Mouse (Mus musculus) embryo, embryonic 11 days (tissue): Measurements from ENCODE around the gene Mfsd2a.
A peak's percentile ranks its signal among the peaks of the same experiment; 100 is the strongest.
"Not testable (repeated sequence)": the region's sequence is repeated elsewhere in the genome, so short reads cannot be mapped to it uniquely, and the experiment has no call there.

ENCODE experiments used
- DNase-seq: peaks from one replicate; pipeline ENCODE4 v3.0.0-alpha.2; 2015

Mfsd2a gene

GRCm38 (mm10) chr4:122961100-122961567, at the start of gene Mfsd2a:
Gene Mfsd2a (minus strand): TSS chr4:122961188.
- peak; percentile 91 for DNase-seq

GRCm38 (mm10) chr4:123005054-123005966, 44.3 kb upstream of the Mfsd2a start:
- DNase-seq: peak; percentile 59

DNA sequence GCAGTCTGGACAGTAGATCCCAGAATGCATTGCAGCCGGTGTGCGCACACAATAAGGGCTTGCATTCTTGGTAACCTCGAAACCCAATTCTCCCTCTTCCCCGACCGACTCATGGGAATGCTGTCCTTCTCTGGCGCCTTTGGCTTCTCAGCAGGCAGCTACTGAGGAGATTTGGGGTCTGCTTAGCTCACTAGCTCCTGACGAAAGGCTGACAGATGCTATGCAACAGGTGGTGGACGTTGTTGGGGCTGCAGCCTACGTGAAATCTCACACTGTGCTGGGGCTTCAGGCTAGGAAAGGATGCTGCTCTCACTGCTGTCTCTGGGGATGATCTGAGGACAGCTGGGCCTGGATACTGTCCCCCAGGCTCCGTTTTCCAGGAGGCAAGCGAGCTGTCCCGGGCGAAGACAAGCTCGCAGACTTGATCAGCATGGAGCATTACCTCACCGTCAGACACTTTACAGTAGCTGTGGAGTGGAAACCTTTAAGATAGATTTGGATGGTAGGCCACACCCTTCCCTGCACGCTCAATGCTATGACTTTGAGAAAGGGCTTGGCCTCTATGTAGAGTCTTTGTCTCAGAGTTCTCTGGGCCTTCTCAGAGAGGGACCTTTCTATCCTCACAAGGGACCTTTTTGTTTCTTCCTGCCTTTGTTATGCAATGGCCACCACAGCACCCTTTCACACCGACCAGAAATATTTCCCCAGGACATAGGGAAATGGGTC, 39.8 kb upstream of the Mfsd2a start:
- no peak for DNase-seq

- no peak for DNase-seq
These were observed 39.1 kb upstream of the Mfsd2a start for GRCm38 (mm10) chr4:123000130-123000529.

DNA sequence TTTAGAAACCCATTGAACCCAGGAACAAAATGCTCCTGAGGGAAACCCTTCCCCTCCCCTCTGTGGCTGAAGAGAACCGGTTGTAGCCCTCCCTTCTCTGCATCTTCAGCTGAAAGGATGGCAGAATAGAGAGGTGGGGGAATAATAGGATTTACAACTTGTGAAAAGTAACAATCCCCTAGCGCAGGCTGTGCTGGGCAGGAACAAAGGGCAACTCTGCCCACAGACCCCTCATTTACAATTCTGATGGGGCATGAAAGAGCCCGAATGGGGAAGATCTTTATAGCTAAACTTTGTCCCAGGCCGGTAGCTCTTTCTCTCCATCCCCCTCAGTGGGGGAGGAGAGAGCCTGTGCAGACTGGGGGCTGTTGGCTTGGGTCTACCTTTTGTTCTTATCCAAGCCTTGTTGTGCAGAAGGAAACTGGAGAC, 38.3 kb upstream of the Mfsd2a start:
- peak; percentile 79 for DNase-seq

- DNase-seq: peak; percentile 91
These were observed 37.7 kb upstream of the Mfsd2a start for GRCm38 (mm10) chr4:122998537-122999262.

- DNase-seq: peak; percentile 86
These were observed 35.8 kb upstream of the Mfsd2a start for GRCm38 (mm10) chr4:122996618-122997381.

- DNase-seq: no peak
These were observed 35.2 kb upstream of the Mfsd2a start for GRCm38 (mm10) chr4:122996221-122996617.

GRCm38 (mm10) chr4:122995404-122996220, 34.6 kb upstream of the Mfsd2a start, which contains the start of gene Mycl:
Gene Mycl (plus strand): TSS chr4:122995652.
- peak; percentile 96 for DNase-seq

GRCm38 (mm10) chr4:122992276-122992675, 31.3 kb upstream of the Mfsd2a start:
- DNase-seq: no peak

DNA sequence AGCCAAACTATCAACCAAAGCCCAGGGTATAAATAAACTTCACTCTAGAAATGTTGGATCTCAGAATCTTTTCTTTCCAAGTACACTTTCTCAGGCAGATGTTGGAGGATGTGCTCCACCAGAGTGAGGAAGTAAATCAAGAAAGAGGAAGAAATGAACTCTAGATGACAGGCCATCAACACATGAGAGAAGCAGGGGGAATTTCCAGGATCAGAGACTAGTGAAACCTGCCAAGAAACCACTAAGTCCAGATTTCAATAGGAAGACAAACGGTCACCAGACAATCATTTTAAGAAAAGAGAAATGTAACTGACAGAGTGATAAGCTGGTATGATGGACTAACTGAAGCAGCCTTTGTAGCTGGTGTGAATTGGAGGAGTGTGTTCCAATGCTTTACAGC, 30.2 kb upstream of the Mfsd2a start:
- no peak for DNase-seq

DNA sequence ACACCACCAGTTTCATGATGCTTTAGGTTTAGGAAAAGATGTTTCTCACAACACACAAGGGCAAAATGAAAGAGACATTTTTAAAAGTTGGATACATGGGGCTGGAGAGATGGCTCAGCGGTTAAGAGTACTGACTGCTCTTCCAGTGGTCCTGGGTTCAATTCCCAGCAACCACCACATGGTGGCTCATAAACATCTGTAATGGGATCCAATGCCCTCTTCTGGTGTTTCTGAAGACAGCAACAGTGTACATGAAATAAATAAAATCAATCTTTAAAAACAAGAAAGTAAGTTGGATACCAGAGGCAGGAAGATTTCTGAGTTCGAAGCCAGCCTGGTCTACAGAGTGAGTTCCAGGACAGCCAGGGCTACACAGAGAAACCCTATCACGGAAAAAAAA, 27.0 kb upstream of the Mfsd2a start:
- not testable (repeated sequence) for DNase-seq

DNA sequence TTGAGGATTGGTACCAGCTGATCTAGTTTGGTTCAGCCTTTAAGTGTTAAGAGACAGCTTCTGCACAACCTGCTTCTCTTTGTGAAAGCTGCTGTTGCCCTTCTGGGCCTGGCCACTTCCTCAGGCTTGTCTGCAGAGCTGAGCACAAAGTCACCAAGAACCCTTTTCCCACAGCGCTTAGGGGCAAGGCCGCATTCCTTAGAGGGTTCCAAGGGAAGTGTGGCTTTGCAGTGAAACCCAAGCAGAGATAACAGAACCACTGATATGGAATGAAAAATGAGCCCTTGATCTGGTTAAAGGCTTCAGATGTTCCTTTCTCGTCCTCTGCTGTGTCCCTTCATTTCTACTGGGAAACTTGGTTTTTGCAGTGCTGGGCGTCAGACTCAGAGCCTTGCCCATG, 26.4 kb upstream of the Mfsd2a start:
- DNase-seq: no peak

- peak; percentile 79 for DNase-seq
These were observed 24.1 kb upstream of the Mfsd2a start for GRCm38 (mm10) chr4:122985110-122985509.

DNA sequence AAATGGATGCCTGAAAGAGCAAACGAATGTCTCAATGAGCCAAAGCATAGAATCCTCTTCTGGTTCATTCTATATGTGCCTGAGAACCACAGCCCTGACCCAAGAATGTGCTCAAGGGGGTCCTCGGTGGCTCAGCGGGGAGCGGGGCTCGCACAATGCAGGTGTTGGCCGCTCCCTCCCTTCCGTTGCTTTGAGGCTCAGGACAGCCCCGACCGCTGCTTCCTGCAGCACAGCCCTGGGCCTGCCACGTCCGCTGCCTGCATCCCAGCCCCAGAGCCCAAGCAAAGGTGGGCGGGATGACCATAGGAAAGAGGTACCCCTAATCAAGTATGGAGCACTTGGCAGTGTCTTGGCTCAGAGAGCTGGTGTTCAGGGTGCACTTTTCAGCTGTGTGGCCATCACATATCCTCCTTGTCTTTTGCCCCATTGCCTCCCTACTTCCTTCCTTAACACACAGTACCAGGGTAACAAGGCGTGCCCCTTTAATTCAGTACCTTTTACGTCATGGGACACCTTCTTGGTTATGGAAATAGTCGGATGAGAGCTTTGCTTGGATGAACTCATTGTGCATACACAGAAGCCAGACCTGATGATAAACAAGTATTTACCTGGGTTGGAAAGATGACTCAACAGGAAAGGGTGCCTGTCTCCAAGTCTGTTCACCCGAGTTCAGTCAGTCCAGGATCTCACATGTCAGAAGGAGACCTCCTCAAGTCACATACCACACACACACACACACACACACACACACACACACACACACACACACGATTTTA, 22.7 kb upstream of the Mfsd2a start:
- DNase-seq: peak; percentile 19

DNA sequence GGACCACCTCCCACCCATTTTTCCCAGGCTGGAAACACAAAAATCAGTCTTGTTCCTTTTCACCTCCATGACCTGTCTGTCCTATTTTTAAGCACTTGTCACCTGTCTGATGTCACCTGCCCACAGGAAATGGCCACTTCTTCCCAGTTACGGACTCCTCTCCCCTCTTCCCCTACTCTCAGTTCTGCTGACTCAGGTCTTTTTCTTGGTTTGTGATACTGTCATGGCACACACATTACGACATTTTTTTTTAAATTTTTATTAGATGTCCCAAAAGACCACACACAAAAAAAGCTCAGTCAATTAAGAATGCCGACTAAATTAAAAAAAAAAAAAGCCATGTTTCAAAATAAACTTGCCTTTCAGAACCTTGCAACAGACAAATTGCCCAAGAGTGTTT, 21.5 kb upstream of the Mfsd2a start:
- DNase-seq: no peak

DNA sequence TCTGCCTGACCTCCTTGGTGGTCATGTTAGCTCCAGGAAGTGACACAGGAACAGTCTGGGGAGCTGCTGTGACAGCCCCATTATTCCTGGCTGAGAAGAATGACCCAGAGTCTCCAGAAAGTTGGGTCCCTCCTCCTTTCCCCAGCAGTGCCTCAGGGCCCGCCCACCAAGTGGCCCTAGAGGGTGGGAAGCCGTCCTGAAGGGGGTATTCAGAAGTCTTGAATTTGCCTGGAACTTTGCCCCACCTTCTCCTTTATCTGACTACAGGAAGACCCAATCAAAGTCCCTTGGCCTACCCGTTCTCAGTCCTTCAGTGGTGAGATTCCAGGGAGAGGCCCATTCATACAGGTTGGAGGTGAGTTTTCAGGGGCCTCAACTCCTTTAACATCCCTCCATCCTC, 20.9 kb upstream of the Mfsd2a start:
- no peak for DNase-seq

GRCm38 (mm10) chr4:122981238-122981637, 20.2 kb upstream of the Mfsd2a start:
- DNase-seq: no peak

DNA sequence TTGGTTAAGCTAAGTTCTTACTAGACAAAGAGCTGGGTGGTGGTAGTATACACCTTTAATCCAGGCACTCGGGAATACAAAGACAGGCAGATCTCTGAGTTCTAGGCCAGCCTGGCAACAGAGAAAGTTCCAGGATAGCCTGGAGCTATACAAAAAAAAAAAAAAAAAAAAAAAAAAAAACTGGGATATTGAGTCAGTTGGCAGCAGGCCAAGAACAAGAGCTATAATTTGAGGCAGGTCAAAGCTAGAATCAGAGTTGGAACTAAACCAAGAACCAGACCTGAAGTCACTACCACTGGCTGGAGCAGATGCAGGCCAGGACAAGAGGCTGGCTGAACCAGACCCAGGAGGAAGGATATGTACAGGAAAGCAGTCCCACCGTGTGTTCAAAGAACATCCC, 19.7 kb upstream of the Mfsd2a start:
- DNase-seq: no peak

DNA sequence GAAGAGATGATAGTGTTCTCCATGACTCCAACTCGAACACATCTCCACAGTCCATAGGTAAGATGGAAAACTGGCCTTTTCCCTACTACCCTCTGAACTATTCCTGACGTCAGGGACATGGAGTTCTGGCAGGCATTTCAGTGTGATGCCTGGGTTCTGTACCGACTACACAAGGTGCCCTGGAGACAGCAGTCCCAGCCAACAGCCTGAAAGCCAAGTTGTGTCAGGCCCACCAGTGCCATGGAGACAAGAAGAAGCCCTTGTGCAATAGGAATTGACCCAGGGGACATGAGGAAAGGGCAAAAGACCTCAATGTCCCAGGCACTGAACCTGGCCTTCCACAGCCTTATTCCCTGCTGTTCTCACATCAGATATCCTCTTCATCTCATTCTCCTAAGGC, 18.8 kb upstream of the Mfsd2a start:
- DNase-seq: no peak

DNA sequence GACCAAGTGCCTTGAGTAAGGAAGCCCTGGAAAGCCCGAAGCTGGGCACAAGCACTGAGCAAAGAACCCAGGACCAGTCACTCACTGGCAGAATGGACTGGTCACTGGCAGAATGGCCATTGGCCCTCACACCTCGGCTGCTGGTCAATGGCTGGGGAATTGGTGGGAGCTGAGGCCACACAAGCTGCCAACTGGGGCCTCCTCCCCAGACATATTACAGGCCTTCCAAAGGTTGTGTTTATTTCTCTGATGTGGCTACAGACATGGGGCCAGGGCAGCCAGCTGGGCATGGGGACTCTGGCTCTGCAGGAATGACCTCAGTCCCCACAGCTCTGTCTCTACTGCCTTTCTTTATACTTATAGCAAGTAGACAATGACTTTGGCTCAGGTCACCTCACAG, 17.9 kb upstream of the Mfsd2a start:
- DNase-seq: no peak
